Mouse (Mus musculus) lung, postnatal 0 days (tissue): ENCODE data around the gene AW551984. TPM values are rescaled to one million over a fixed set of nuclear protein-coding genes. Genes with fewer than 3 reads are reported as not detected.
A peak's percentile ranks its signal among the peaks of the same experiment; 100 is the strongest.

Experiments
- ATAC-seq: fragments of 200-750 bp; cut with Nextera tagmentation; 2 replicates; pipeline ENCODE4 v1.8.0; 2017; ENCODE audit warnings: moderate library complexity
- DNase-seq: peaks from one replicate; pipeline ENCODE4 v3.0.0-alpha.2; 2016; ENCODE audit warnings: low spot score
- H3K27ac ChIP-seq: fragments of 300-500 bp; sonication (generic); 2 replicates; pipeline ENCODE4 v1.5.1; 2014; ENCODE audit warnings: antibody characterized with exemption, mild to moderate bottlenecking, low read length, mixed read lengths
- H3K27me3 ChIP-seq: fragments of 300-500 bp; sonication (generic); replicated peaks from 2 replicates; pipeline ENCODE4 v1.6.1; 2014; ENCODE audit warnings: low read length, mixed read lengths; ENCODE audit not compliant: insufficient read depth
- H3K36me3 ChIP-seq: fragments of 300-500 bp; sonication (generic); 2 replicates; pipeline ENCODE4 v1.6.1; 2014; ENCODE audit warnings: low read length, mixed read lengths; ENCODE audit not compliant: insufficient read depth
- H3K4me1 ChIP-seq: fragments of 300-500 bp; sonication (generic); 2 replicates; pipeline ENCODE4 v1.6.1; 2014; ENCODE audit warnings: antibody characterized with exemption, low read depth, low read length, mixed read lengths; ENCODE audit not compliant: insufficient read depth
- H3K4me2 ChIP-seq: fragments of 300-500 bp; sonication (generic); replicated peaks from 2 replicates; pipeline ENCODE4 v1.6.1; 2014; ENCODE audit warnings: low read depth, mild to moderate bottlenecking, low read length, moderate library complexity, mixed read lengths
- H3K4me3 ChIP-seq: fragments of 300-500 bp; sonication (generic); 2 replicates; pipeline ENCODE4 v1.5.1; 2014; ENCODE audit warnings: low read depth, low read length
- H3K9ac ChIP-seq: fragments of 300-500 bp; sonication (generic); replicated peaks from 2 replicates; pipeline ENCODE4 v1.6.1; 2014; ENCODE audit warnings: low read depth, mild to moderate bottlenecking
- H3K9me3 ChIP-seq: fragments of 300-500 bp; sonication (generic); 2 replicates; pipeline ENCODE4 v1.6.1; 2016; ENCODE audit warnings: low read length, mixed read lengths
- CTCF ChIP-seq: IDR thresholded peaks from 2 replicates; pipeline ENCODE4 v1.5.1; 2016; ENCODE audit warnings: antibody characterized with exemption, mild to moderate bottlenecking
- EP300 ChIP-seq: IDR thresholded peaks from 2 replicates; pipeline ENCODE4 v1.6.1; 2016; ENCODE audit warnings: antibody characterized with exemption, mild to moderate bottlenecking, control low read depth
- WGBS: fragments of 180-500 bp; shearing (Covaris S2); extraction: QIAGEN DNeasy Blood & Tissue Kit; methylation state at CpG from one replicate; pipeline ENCODE4 v1.1.7; 2014; 5-methylcytosine and 5-hydroxymethylcytosine counted together
- polyA plus RNA-seq: library from polyadenylated mRNA; unstranded; fragments of >200 nt; fragmentation: Nextera tagmentation; extraction: Ambion mirVana; gene quantifications from 2 replicates; pipeline ENCODE4 v1.2.1, GENCODE M21; 2015

AW551984 gene
- polyA plus RNA-seq, 1 experiment from 2014 or later: 1.7 TPM

DNA sequence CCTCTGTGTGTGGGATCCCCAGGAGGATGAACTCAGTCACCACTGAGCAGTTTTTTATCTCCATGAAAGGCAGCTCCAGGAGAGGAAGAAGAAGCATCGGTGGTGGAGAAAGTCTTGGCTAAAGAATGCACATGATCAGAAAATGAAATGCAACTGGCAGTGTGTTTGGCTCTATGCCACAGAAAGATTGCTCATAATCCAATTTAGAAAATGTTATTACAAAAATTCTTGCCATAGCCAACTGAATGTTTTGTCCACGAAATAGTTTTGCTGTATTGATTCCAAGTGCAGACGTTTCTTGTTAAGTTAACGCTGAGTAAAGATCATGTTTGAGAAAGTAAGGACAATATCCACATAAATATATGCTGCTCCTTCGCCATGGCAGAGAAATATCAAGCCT is 53.4 kb downstream of the AW551984 start:
- no peak overlapping the region for H3K9ac ChIP-seq
- H3K9me3 ChIP-seq: no peaks in the 10 kb centered on the region
- H3K4me1 ChIP-seq: no peaks in the 10 kb centered on the region
- H3K4me3 ChIP-seq: no peak overlapping the region
- no peaks in the 10 kb centered on the region for H3K36me3 ChIP-seq
- no peaks in the 10 kb centered on the region for H3K27me3 ChIP-seq
- H3K27ac ChIP-seq: no peak overlapping the region
- no peak overlapping the region for H3K4me2 ChIP-seq
- TF ChIP-seq CTCF (no peak), EP300 (no peak)
- DNase-seq (peak; percentile 6), ATAC-seq (no peak)
- WGBS: 68% methylated on average over 5 of the region's 5 CpGs

Other genes starting within 250 kb of the AW551984 start
- gene Olfr951, start 217.0 kb downstream of the AW551984 start, polyA plus RNA-seq: not detected in 2 replicates
- not detected in 2 replicates for gene Olfr952, start 177.3 kb downstream of the AW551984 start, polyA plus RNA-seq
- gene Olfr954, start 147.7 kb downstream of the AW551984 start, polyA plus RNA-seq: not detected in 2 replicates
- gene Olfr955, start 132.5 kb downstream of the AW551984 start, polyA plus RNA-seq: not detected in 2 replicates
- not detected in 2 replicates for gene Olfr44, start 110.4 kb downstream of the AW551984 start, polyA plus RNA-seq
- not detected in 2 replicates for gene Olfr957, start 88.6 kb downstream of the AW551984 start, polyA plus RNA-seq
- not detected in 2 replicates for gene Olfr958, start 50.3 kb downstream of the AW551984 start, polyA plus RNA-seq
- not detected in 2 replicates for gene Olfr959, start 28.8 kb downstream of the AW551984 start, polyA plus RNA-seq
- gene Olfr148, start 6.3 kb upstream of the AW551984 start, polyA plus RNA-seq: not detected in 2 replicates
- not detected in 2 replicates for gene Olfr960, start 17.0 kb upstream of the AW551984 start, polyA plus RNA-seq
- not detected in 2 replicates for gene Olfr961, start 40.7 kb upstream of the AW551984 start, polyA plus RNA-seq
- gene Olfr963, start 62.8 kb upstream of the AW551984 start, polyA plus RNA-seq: not detected in 2 replicates
- not detected in 2 replicates for gene Olfr149, start 102.7 kb upstream of the AW551984 start, polyA plus RNA-seq
- gene Olfr965, start 107.0 kb upstream of the AW551984 start, polyA plus RNA-seq: not detected in 2 replicates
- not detected in 2 replicates for gene Olfr150, start 126.6 kb upstream of the AW551984 start, polyA plus RNA-seq
- gene Olfr967, start 141.8 kb upstream of the AW551984 start, polyA plus RNA-seq: not detected in 2 replicates
- gene Olfr968, start 178.8 kb upstream of the AW551984 start, polyA plus RNA-seq: not detected in 2 replicates
- not detected in 2 replicates for gene Olfr969, start 186.5 kb upstream of the AW551984 start, polyA plus RNA-seq
- gene Olfr970, start 204.5 kb upstream of the AW551984 start, polyA plus RNA-seq: not detected in 2 replicates
- gene Olfr971, start 232.5 kb upstream of the AW551984 start, polyA plus RNA-seq: not detected in 2 replicates